Mouse (Mus musculus): ENCODE data around the gene Nxph2. TPM values are rescaled to one million over a fixed set of nuclear protein-coding genes. Genes with fewer than 3 reads are reported as not detected.
"Not testable (repeated sequence)": the region's sequence is repeated elsewhere in the genome, so short reads cannot be mapped to it uniquely, and the experiment has no call there.

Nxph2 gene
- total RNA-seq (2022) = not detected

DNA sequence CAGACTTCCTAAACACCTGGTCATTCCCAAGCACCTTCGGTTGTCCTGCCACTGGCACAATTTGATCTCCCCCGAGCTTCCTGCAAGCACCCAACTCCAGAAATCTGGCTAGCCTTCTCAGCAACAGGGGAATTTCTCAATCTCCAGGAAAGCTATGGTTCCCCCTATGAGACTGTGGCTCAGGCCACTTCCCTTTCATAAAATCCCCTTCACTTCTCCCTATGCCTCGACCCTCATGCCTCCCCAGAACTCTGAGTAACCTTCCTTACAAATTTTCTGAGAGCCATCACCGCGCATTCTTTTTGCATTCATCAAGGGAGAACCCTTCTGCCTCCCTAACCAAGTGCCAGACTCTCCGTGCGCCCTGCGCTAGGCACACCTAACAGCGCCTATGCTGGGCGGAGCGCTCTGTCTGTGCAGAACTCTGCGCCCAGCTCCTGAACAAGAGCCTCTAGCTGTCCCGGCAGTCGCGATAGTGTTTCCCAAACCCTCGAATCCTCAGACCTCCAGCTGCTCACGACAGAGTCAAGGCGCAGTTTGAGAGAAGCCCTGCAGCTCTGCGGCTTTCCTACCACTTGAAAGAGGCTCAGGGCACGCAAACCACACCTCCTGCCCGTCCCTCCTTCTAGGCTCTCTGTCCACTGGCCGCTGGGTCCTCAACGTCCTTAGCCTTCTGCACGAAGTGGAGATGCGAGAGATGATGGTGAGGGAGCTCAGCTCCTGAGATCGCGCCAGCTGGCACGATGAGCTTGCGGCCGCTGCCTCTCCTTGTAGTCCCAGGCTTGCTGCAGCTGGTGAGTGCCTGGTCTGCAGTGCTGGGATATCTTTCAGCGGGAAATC is at the start of gene Nxph2:
Gene Nxph2 (plus strand): TSS at position 501 of the 840 bp plus-strand sequence.
- no peak for DNase-seq (ENCODE audit: low spot score)

DNA sequence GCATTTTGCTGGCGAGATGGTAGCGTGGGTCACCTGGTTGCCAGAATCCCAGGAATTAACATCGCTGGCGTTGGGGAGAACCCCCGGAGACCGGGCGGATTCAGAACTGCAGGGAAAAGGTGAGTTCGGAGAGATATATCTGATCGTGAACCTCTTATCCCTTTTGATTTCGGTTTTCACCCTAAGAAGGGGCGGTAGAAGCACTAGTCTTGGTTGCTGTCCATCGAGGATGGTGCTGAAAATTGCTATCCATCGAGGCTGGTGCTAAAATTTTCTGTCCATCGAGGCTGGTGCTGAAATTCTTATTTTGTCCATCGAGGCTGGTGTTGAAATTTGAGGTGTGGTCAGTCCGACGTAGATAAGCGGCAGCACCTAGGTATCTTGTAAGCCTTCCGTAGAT is 30.1 kb upstream of the Nxph2 start:
- not testable (repeated sequence) for DNase-seq (ENCODE audit: low spot score)

DNA sequence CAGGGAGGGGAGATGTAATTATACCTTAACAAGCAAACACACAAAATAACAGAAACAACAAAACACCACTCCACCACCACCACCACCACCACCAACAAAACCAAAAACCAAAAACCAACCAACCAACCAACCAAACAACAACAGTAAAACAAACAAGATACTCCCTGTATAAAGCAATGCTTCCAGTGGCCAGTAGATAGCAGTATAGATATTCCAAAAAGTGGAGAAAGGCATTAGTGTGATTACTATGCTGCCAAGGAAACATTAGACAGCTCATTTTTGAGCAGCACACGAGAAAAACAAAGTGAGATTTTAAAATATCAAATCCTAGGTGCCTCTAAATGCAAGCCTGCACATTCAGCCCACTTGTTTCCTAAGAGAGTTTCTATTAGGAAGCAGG is 6.2 kb upstream of the Nxph2 start:
- no peak for DNase-seq (ENCODE audit: low spot score)

Other genes with a start within 250 kb of the Nxph2 start
- gene Mastl, start 165.2 kb upstream of the Nxph2 start, total RNA-seq (2022) = under 1 TPM; 0.19 to 0.60 (median 0.43) TPM
- 10 to 100 TPM; 65.9 to 73.4 (median 69.1) TPM for gene Yme1l1, start 164.9 kb upstream of the Nxph2 start, total RNA-seq (2022)
- under 1 TPM in 1 of 4 experiments, not detected in 3; 0.20 TPM for gene 4931423N10Rik, start 113.8 kb upstream of the Nxph2 start, total RNA-seq (2022)

Measured in heart, adult 8-10 months (tissue).